Mouse (Mus musculus) T-cell, adult 66 days (primary cell): Measurements from ENCODE around the gene Cd7. TPM values are rescaled to one million over a fixed set of nuclear protein-coding genes. Genes with fewer than 3 reads are reported as not detected.

Experiments used
- total RNA-seq, 2 experiments: library from RNA; stranded (reverse); gene quantifications; 3 replicates in 1 of 2; 4 replicates in 1 of 2; pipeline ENCODE4 v1.2.4; 2023

The Cd7 gene
- total RNA-seq = 100 to 1,000 TPM; 175 to 207 TPM

DNA sequence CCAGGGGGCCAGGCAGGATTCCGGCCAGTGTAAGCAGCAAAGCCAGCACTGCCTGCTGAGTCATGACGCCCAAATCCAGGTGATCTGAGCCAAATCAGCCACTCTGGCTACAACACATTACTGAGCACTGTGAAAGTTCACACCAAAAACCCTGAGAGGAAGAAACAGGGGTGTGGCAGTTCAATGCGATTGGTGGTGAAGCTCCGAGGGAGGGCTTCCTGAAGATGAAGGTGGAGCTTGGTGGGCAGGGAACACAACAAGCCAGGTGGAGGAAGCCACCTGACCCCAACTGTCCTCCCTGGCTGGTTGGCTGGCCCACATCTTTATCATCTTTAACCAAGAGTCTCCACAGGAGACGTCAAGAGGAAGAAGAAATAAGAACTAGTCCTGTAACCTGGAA is at the start of gene Cd7:
Gene Cd7 (minus strand): TSS at position 117 of the 400 bp plus-strand sequence.

DNA sequence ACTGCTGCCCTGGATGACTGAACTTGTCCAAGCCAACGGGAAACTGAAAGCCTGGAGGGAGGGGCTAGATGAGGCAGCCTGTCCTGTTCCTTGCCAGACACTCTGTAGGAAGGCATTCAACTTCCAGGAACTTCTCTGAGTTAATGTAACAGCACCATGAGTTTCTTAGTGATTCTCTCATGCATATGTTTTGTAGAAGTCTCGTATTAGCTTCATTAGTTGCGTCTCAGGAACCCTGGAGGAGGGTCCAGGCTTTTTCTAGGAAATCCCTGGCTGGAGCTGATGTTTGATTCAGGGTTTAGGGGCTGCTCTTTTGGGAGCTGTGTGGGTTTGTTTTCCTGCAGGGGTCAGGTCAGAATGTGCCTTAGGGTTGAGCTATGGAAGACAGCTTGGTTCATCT is 41.9 kb upstream of the Cd7 start, which contains the start of gene Sectm1a:
Gene Sectm1a (minus strand): TSS at position 101 of the 400 bp plus-strand sequence.

DNA sequence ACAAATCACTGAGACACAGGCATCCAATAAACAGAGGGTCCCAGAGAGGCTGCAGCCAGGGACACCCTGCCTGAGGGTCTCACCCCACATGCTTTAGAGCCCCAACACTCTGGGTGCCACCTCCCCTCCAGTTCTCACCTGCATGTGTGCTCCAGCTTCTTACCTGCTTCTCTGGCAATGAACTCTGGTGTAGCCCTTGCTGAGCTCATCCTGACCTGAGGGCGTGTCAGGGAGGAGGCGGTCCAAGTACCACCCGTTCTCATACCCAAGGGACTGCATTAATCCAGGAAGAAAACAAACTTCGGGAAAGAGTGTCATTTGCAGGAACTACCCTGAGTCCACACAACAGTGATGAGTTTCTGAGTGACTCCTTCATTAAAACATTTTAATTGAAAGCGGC is 24.2 kb upstream of the Cd7 start, which contains the start of gene Sectm1b:
Gene Sectm1b (minus strand): TSS at position 191 of the 400 bp plus-strand sequence.

GRCm38 (mm10) chr11:120990951-120991526 is 48.2 kb downstream of the Cd7 start, which contains the start of gene Csnk1d:
Csnk1d (minus strand) TSS chr11:120991330.

Other genes with a start within 250 kb of the Cd7 start
- gene Dus1l, start 243.0 kb downstream of the Cd7 start, total RNA-seq = 10 to 100 TPM; 53.5 to 62.9 TPM
- gene Fasn, start 214.9 kb downstream of the Cd7 start, total RNA-seq = 100 to 1,000 TPM; 154 to 171 TPM
- gene Ccdc57, start 106.5 kb downstream of the Cd7 start, total RNA-seq = under 1 TPM; 0.39 to 0.84 TPM
- gene Slc16a3, start 90.9 kb downstream of the Cd7 start, total RNA-seq = 1 to 10 TPM; 1.9 to 7.6 TPM
- gene Csnk1d, start 48.1 kb downstream of the Cd7 start, total RNA-seq = 100 to 1,000 TPM; 162 to 175 TPM
- not detected for gene Sectm1b, start 24.2 kb upstream of the Cd7 start, total RNA-seq
- gene Sectm1a, start 41.8 kb upstream of the Cd7 start, total RNA-seq = not detected
- not detected for gene Tex19.2, start 79.3 kb upstream of the Cd7 start, total RNA-seq
- gene Tex19.1, start 106.7 kb upstream of the Cd7 start, total RNA-seq = not detected
- gene Uts2r, start 120.9 kb upstream of the Cd7 start, total RNA-seq = not detected
- gene Hexdc, start 165.0 kb upstream of the Cd7 start, total RNA-seq = 1 to 10 TPM; 7.4 to 8.7 TPM
- gene Ogfod3, start 165.3 kb upstream of the Cd7 start, total RNA-seq = 1 to 10 TPM; 3.6 to 4.4 TPM
- 10 to 100 TPM; 43.4 to 58.8 TPM for gene Cybc1, start 189.9 kb upstream of the Cd7 start, total RNA-seq
- 10 to 100 TPM; 28.8 to 29.9 TPM for gene Narf, start 197.8 kb upstream of the Cd7 start, total RNA-seq
- gene Foxk2, start 220.6 kb upstream of the Cd7 start, total RNA-seq = 10 to 100 TPM; 43.3 to 48.7 TPM